Mouse (Mus musculus) adrenal gland (tissue): ENCODE measurements at regions not wholly inside any gene's neighbourhood (a gene's known extent, or its start where the extent isn't known, plus 50 kb on each side); places are given as distances from the start of the nearest gene placed in this dataset.

ENCODE experiments used
- intact Hi-C: fragments of 180-260 bp; cut with DNase I; formaldehyde crosslinking; loops from one replicate; pipeline ENCODE4 v1.15.1; 2025

GRCm38 (mm10) chr6:47354515-47354914 is 98.7 kb upstream of the Cul1 start:
- intact Hi-C loops, result no loop called here

- intact Hi-C loops, result no loop called here
These were observed 97.7 kb upstream of the Cul1 start for GRCm38 (mm10) chr6:47355500-47355899.

- intact Hi-C loops, result no loop called here
These were observed 96.7 kb upstream of the Cul1 start for GRCm38 (mm10) chr6:47356500-47356899.

- intact Hi-C loops, result no loop called here
These were observed 94.5 kb upstream of the Cul1 start for GRCm38 (mm10) chr6:47358686-47359085.

- intact Hi-C loops, result no loop called here
These were observed 89.2 kb upstream of the Cul1 start for GRCm38 (mm10) chr6:47364002-47364401.

- intact Hi-C loops, result no loop called here
These were observed 88.6 kb upstream of the Cul1 start for GRCm38 (mm10) chr6:47364556-47364955.

- intact Hi-C loops, result no loop called here
These were observed 87.2 kb upstream of the Cul1 start for GRCm38 (mm10) chr6:47365651-47366645.

- intact Hi-C loops, result no loop called here
These were observed 85.7 kb upstream of the Cul1 start for GRCm38 (mm10) chr6:47367461-47367860.

GRCm38 (mm10) chr6:47375705-47376104 is 77.5 kb upstream of the Cul1 start:
- intact Hi-C loops, result no loop called here

- intact Hi-C loops, result no loop called here
These were observed 71.7 kb upstream of the Cul1 start for GRCm38 (mm10) chr6:47381451-47381850.

- intact Hi-C loops, result no loop called here
These were observed 66.6 kb upstream of the Cul1 start for GRCm38 (mm10) chr6:47386550-47386949.

GRCm38 (mm10) chr6:47389908-47390307 is 63.3 kb upstream of the Cul1 start:
- intact Hi-C loops, result loop anchor here (10.0 kb wide), 1 partner anchor 245 kb away; no protein-coding TSS in a partner anchor

GRCm38 (mm10) chr6:47390436-47391002 is 62.7 kb upstream of the Cul1 start:
- intact Hi-C loops, result loop anchor here (10.0 kb wide), 1 partner anchor 244 kb away; no protein-coding TSS in a partner anchor

GRCm38 (mm10) chr6:47391014-47391802 is 62.0 kb upstream of the Cul1 start:
- intact Hi-C loops, result loop anchor here (10.0 kb wide), 1 partner anchor 244 kb away; no protein-coding TSS in a partner anchor

- intact Hi-C loops, result loop anchor here (2.0 to 10.0 kb wide), 2 partner anchors 81 to 239 kb away; no protein-coding TSS in a partner anchor
These were observed 57.5 kb upstream of the Cul1 start for GRCm38 (mm10) chr6:47395465-47396337.
